19 mouse cellular contexts compared by ENCODE assay signal in genomic region chr11:31396638-31397417, GRCm38 (mm10). TPM values are rescaled to one million over a fixed set of nuclear protein-coding genes. Genes with fewer than 3 reads are reported as not detected.
"Had no signal": no experiment of that assay in that cellular context is flagged by ENCODE, and none has a peak within 500 bp of the region (broad histone marks: within the 10 kb centered on the region; RNA-seq: fewer than 3 reads in every experiment).

No protein-coding gene starts in this region.

- H3K4me1 ChIP-seq: liver, embryonic 15.5 days; midbrain, embryonic 15.5 days; neural tube, embryonic 12.5 days had no signal

- H3K9me3 ChIP-seq: limb, embryonic 13.5 days; liver, embryonic 15.5 days; midbrain, embryonic 15.5 days; neural tube, embryonic 12.5 days had no signal

- H3K36me3 ChIP-seq: limb, embryonic 13.5 days; liver, embryonic 15.5 days; midbrain, embryonic 15.5 days; neural tube, embryonic 12.5 days had no signal

- H3K4me3 ChIP-seq: layer of hippocampus, adult 2 months; limb, embryonic 13.5 days; liver, embryonic 15.5 days; megakaryocyte, embryonic 14.5 days; midbrain, embryonic 15.5 days; neural tube, embryonic 12.5 days had no signal

- H3K4me2 ChIP-seq: limb, embryonic 13.5 days; liver, embryonic 11.5 days; liver, embryonic 15.5 days; lung, embryonic 14.5 days; midbrain, embryonic 11.5 days; midbrain, embryonic 15.5 days; neural tube, embryonic 12.5 days had no signal

- H3K9ac ChIP-seq: limb, embryonic 13.5 days; liver, embryonic 15.5 days; lung, embryonic 14.5 days; midbrain, embryonic 15.5 days; neural tube, embryonic 12.5 days had no signal

- DNase-seq: kidney, adult 9 months; kidney, postnatal 10 days; kidney, postnatal 4 days; lung, embryonic 14.5 days; lung, postnatal 10 days; right cerebral cortex, postnatal 4 days; spleen, adult 18-20 months; thymus, postnatal 36 days had no signal

- ATAC-seq: midbrain, embryonic 15.5 days had no signal

- H3K27ac ChIP-seq: layer of hippocampus, adult 2 months; limb, embryonic 13.5 days; liver, embryonic 15.5 days; macrophage; midbrain, embryonic 15.5 days; neural tube, embryonic 12.5 days had no signal

- H3K27me3 ChIP-seq: limb, embryonic 13.5 days; liver, embryonic 15.5 days; megakaryocyte, embryonic 14.5 days; midbrain, embryonic 15.5 days; neural tube, embryonic 12.5 days had no signal

RNA-seq across cellular contexts. Expression of gene Stc2, which starts 27.0 kb away (rescaled TPM):
- total RNA-seq: monocyte, adult 5-6 weeks; neutrophil, adult 5-6 weeks had no signal
- polyA plus RNA-seq: macrophage had no signal
